Comparison of ENCODE assay signal across 20 mouse cellular contexts in the genomic region with DNA sequence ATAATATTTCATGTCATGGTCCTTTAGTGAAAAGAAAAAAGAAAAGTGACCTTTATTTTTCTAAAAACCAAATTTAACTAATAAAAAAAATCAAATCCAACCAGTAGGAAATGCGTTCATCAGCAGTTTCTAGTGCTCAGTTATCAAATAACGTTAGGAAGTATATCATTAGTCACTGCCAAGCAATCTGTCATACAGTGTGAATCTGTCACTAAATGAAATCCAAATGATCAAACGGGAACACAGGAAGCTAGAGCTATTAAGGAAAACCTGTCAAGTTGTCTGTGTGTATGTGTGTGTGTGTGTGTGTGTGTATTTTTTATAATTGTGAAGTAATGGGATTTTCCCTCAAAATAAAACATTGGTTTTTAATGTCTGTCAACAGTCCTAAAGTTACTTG.
DNase-seq lines count a peak whose midpoint lies in the region; ATAC-seq and TF ChIP-seq lines count a peak whose summit lies in the region.
"Had no signal": no experiment of that assay in that cellular context is flagged by ENCODE, and none has a peak within 500 bp of the region (broad histone marks: within the 10 kb centered on the region; RNA-seq: fewer than 3 reads in every experiment).

No protein-coding gene starts in this region.

- H3K9ac ChIP-seq in forebrain, embryonic 15.5 days (replicated peaks), result no peak overlapping the region
- no peak overlapping the region for H3K9ac ChIP-seq in midbrain, postnatal 0 days (replicated peaks; ENCODE audit: low read length, poor library complexity, severe bottlenecking)
- H3K9ac ChIP-seq in midbrain, embryonic 14.5 days (replicated peaks; ENCODE audit: low read length), result no peak overlapping the region
- H3K9ac ChIP-seq in kidney, embryonic 16.5 days (replicated peaks; ENCODE audit: low read length), result no peak overlapping the region
- H3K9ac ChIP-seq: embryonic facial prominence, embryonic 13.5 days; hindbrain, embryonic 12.5 days; intestine, embryonic 15.5 days had no signal

- DNase-seq in cerebellum, postnatal 14 days, result peak; percentile 29 to 36
- no peak for DNase-seq in cerebellum, adult 11 months
- DNase-seq in forebrain, embryonic 10.5 days (ENCODE audit: extremely low spot score, low spot score), result no peak
- DNase-seq in midbrain, postnatal 0 days (ENCODE audit: low spot score), result peak; percentile 12
- DNase-seq in midbrain, embryonic 14.5 days, result no peak
- no peak for DNase-seq in adrenal gland, postnatal 25 days
- DNase-seq: adrenal gland, postnatal 14 days; cerebellum, adult 11-12 months; cerebellum, adult 9-10 months; gastrocnemius, postnatal 10 days; heart, adult 18-20 months; heart, postnatal 10 days; heart, postnatal 4 days; kidney, adult 18-20 months had no signal

- ATAC-seq in forebrain, embryonic 15.5 days (replicated peaks), result peak; percentile 76
- no peak for ATAC-seq in midbrain, postnatal 0 days (ENCODE audit: low FRiP score)
- ATAC-seq in midbrain, embryonic 14.5 days (ENCODE audit: low FRiP score, low TSS enrichment), result no peak
- no peak for ATAC-seq in kidney, embryonic 16.5 days (ENCODE audit: low FRiP score, low TSS enrichment)
- ATAC-seq: intestine, embryonic 15.5 days had no signal

- TF ChIP-seq CTCF in midbrain, postnatal 0 days (IDR thresholded peaks at IDR 0.05), result no peak

- no peaks in the 10 kb centered on the region for H3K27me3 ChIP-seq in forebrain, embryonic 15.5 days
- no peaks in the 10 kb centered on the region for H3K27me3 ChIP-seq in forebrain, embryonic 10.5 days (ENCODE audit: poor library complexity, severe bottlenecking)
- no peaks in the 10 kb centered on the region for H3K27me3 ChIP-seq in midbrain, postnatal 0 days (ENCODE audit: insufficient read depth, low read length)
- H3K27me3 ChIP-seq in midbrain, embryonic 14.5 days (ENCODE audit: control insufficient read depth, insufficient read depth, low read length), result no peaks in the 10 kb centered on the region
- no peaks in the 10 kb centered on the region for H3K27me3 ChIP-seq in kidney, embryonic 16.5 days (ENCODE audit: insufficient read depth, low read length)
- H3K27me3 ChIP-seq: embryonic facial prominence, embryonic 13.5 days; hindbrain, embryonic 12.5 days; intestine, embryonic 15.5 days had no signal

- H3K36me3 ChIP-seq in forebrain, embryonic 15.5 days, result no peaks in the 10 kb centered on the region
- no peaks in the 10 kb centered on the region for H3K36me3 ChIP-seq in forebrain, embryonic 10.5 days (replicated peaks)
- H3K36me3 ChIP-seq in midbrain, postnatal 0 days (ENCODE audit: insufficient read depth, low read length), result no peaks in the 10 kb centered on the region
- no peaks in the 10 kb centered on the region for H3K36me3 ChIP-seq in midbrain, embryonic 14.5 days (ENCODE audit: control insufficient read depth, insufficient read depth, low read length)
- H3K36me3 ChIP-seq in kidney, embryonic 16.5 days (ENCODE audit: insufficient read depth, low read length), result no peaks in the 10 kb centered on the region
- H3K36me3 ChIP-seq: embryonic facial prominence, embryonic 13.5 days; heart, embryonic 10.5 days; hindbrain, embryonic 12.5 days; intestine, embryonic 15.5 days had no signal

- no peak overlapping the region for H3K27ac ChIP-seq in forebrain, embryonic 15.5 days (replicated peaks)
- H3K27ac ChIP-seq in forebrain, embryonic 10.5 days, result no peak overlapping the region
- no peak overlapping the region for H3K27ac ChIP-seq in midbrain, postnatal 0 days (ENCODE audit: low read depth, low read length)
- no peak overlapping the region for H3K27ac ChIP-seq in midbrain, embryonic 14.5 days (replicated peaks; ENCODE audit: low read depth, low read length)
- H3K27ac ChIP-seq in kidney, embryonic 16.5 days (ENCODE audit: low read length), result no peak overlapping the region
- H3K27ac ChIP-seq: embryonic facial prominence, embryonic 13.5 days; heart, embryonic 10.5 days; hindbrain, embryonic 12.5 days; intestine, embryonic 15.5 days had no signal

- no peak overlapping the region for H3K4me2 ChIP-seq in forebrain, embryonic 15.5 days (replicated peaks)
- no peak overlapping the region for H3K4me2 ChIP-seq in midbrain, postnatal 0 days (ENCODE audit: low read depth, low read length, poor library complexity, severe bottlenecking)
- no peak overlapping the region for H3K4me2 ChIP-seq in midbrain, embryonic 14.5 days (ENCODE audit: low read length)
- H3K4me2 ChIP-seq in kidney, embryonic 16.5 days (replicated peaks; ENCODE audit: low read depth, low read length), result no peak overlapping the region
- H3K4me2 ChIP-seq: embryonic facial prominence, embryonic 13.5 days; hindbrain, embryonic 12.5 days; intestine, embryonic 15.5 days had no signal

- 48% methylated on average over 3 of the region's 3 CpGs for WGBS in forebrain, embryonic 15.5 days
- 90% methylated on average over 3 of the region's 3 CpGs for WGBS in forebrain, embryonic 10.5 days
- WGBS in midbrain, postnatal 0 days, result 67% methylated on average over 3 of the region's 3 CpGs
- 76% methylated on average over 3 of the region's 3 CpGs for WGBS in midbrain, embryonic 14.5 days
- 48% methylated on average over 3 of the region's 3 CpGs for WGBS in kidney, embryonic 16.5 days

- H3K9me3 ChIP-seq in forebrain, embryonic 15.5 days, result no peaks in the 10 kb centered on the region
- no peaks in the 10 kb centered on the region for H3K9me3 ChIP-seq in forebrain, embryonic 10.5 days
- no peaks in the 10 kb centered on the region for H3K9me3 ChIP-seq in midbrain, postnatal 0 days (ENCODE audit: low read length)
- H3K9me3 ChIP-seq in midbrain, embryonic 14.5 days (ENCODE audit: control insufficient read depth, low read length), result no peaks in the 10 kb centered on the region
- no peaks in the 10 kb centered on the region for H3K9me3 ChIP-seq in kidney, embryonic 16.5 days (ENCODE audit: low read length)
- H3K9me3 ChIP-seq: embryonic facial prominence, embryonic 13.5 days; heart, embryonic 10.5 days; hindbrain, embryonic 12.5 days; intestine, embryonic 15.5 days had no signal

- no peak overlapping the region for H3K4me3 ChIP-seq in forebrain, embryonic 15.5 days
- H3K4me3 ChIP-seq in forebrain, embryonic 10.5 days, result no peak overlapping the region
- H3K4me3 ChIP-seq in midbrain, postnatal 0 days (ENCODE audit: low read depth, low read length), result no peak overlapping the region
- H3K4me3 ChIP-seq in midbrain, embryonic 14.5 days (replicated peaks; ENCODE audit: low read depth, low read length), result no peak overlapping the region
- H3K4me3 ChIP-seq in kidney, embryonic 16.5 days (ENCODE audit: low read length), result no peak overlapping the region
- H3K4me3 ChIP-seq: embryonic facial prominence, embryonic 13.5 days; heart, embryonic 10.5 days; hindbrain, embryonic 12.5 days; intestine, embryonic 15.5 days had no signal

- H3K4me1 ChIP-seq in forebrain, embryonic 15.5 days, result no peaks in the 10 kb centered on the region
- H3K4me1 ChIP-seq in forebrain, embryonic 10.5 days, result no peaks in the 10 kb centered on the region
- H3K4me1 ChIP-seq in midbrain, postnatal 0 days (ENCODE audit: insufficient read depth, low read length), result no peaks in the 10 kb centered on the region
- H3K4me1 ChIP-seq in midbrain, embryonic 14.5 days (ENCODE audit: control insufficient read depth, insufficient read depth, low read length), result no peaks in the 10 kb centered on the region
- H3K4me1 ChIP-seq in kidney, embryonic 16.5 days (ENCODE audit: insufficient read depth, low read length), result no peaks in the 10 kb centered on the region
- H3K4me1 ChIP-seq: embryonic facial prominence, embryonic 13.5 days; heart, embryonic 10.5 days; hindbrain, embryonic 12.5 days; intestine, embryonic 15.5 days had no signal

Comparison
In these comparisons a context has a peak if more than half of its experiments do, and no peak if none do; other contexts are left out.
1. DNase-seq: peak in cerebellum, postnatal 14 days (2 of 2) and midbrain, postnatal 0 days (single experiment); none in cerebellum, adult 11 months (single experiment), forebrain, embryonic 10.5 days (single experiment), midbrain, embryonic 14.5 days (single experiment) and adrenal gland, postnatal 25 days (single experiment).